Mouse (Mus musculus): ENCODE measurements at regions not wholly inside any gene's neighbourhood (a gene's known extent, or its start where the extent isn't known, plus 50 kb on each side); places are given as distances from the start of the nearest gene placed in this dataset.

DNA sequence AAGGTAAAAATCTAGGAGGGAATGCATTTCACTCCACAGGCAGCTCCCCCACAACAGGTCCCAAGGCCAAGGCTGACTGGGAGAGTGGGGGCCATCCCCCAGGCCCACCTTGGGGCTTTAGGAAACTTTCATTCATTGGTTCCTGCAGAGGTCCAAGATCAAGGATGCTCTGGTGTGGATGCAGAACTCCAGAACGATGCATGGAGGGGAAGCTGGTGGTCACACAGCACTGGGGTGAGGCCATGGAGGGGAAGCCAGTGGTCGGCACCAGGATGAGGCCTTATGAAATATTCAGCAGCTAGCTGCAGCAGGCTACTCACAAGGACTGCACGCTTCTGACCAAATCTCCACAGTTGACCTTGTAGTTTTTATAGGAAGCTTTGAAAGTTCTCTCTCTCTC lies 279.7 kb downstream of the Cdh26 start:
- TF ChIP-seq CTCF (IDR thresholded peaks at IDR 0.05; ENCODE audit: extremely low read depth, insufficient read depth, low read length) (no peak), POLR2A (IDR thresholded peaks at IDR 0.05; ENCODE audit: extremely low read depth, insufficient read depth, low read length) (no peak)
